Mouse (Mus musculus) olfactory bulb, adult 2 months (tissue): Measurements from ENCODE around the gene Tcl1b4.

Experiments
- CTCF ChIP-seq: fragments of 200-500 bp; IDR thresholded peaks from 2 replicates; pipeline ENCODE4 v1.5.1; 2012; ENCODE audit warnings: low read depth, mild to moderate bottlenecking, low read length, moderate library complexity; ENCODE audit not compliant: insufficient read depth
- POLR2A ChIP-seq: fragments of 200-500 bp; IDR thresholded peaks from 2 replicates; pipeline ENCODE4 v1.6.1; 2012; ENCODE audit warnings: mild to moderate bottlenecking, low read depth, low read length, moderate library complexity; ENCODE audit not compliant: insufficient read depth

DNA sequence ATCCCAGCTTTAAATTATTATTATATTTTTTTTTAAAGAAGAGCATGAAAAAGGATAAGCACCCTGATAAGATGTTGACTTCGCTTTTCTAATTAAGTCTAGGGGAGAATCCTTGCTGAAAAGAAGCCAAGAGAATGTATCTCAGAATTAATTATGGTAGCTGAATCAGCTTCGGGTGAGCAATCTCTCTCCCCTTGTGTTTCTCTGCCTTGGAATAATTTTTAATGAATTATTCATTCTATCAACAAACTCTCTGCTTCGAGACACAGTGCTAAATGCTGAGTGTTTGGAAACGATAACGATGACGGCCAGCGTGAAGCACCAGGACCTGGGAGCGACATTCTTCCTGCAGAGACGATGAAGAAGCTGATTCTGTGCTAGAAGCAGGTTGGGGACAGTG lies 37.3 kb downstream of the Tcl1b4 start:
- no peak for TF ChIP-seq POLR2A
- no peak for TF ChIP-seq CTCF
